Mouse (Mus musculus) ovary, postnatal 10 days (tissue): ENCODE data around the gene Hoxc5.

Experiments used
- DNase-seq: peaks from one replicate; pipeline ENCODE4 v3.0.0; 2022; ENCODE audit warnings: low spot score

The Hoxc5 gene

GRCm38 (mm10) chr15:103038701-103039480 lies 71.6 kb downstream of the Hoxc5 start:
- DNase-seq, result no peak

- DNase-seq, result no peak
These were observed 72.4 kb downstream of the Hoxc5 start for GRCm38 (mm10) chr15:103039609-103040008.

GRCm38 (mm10) chr15:103040601-103041000 lies 73.4 kb downstream of the Hoxc5 start:
- no peak for DNase-seq

- no peak for DNase-seq
These were observed 74.4 kb downstream of the Hoxc5 start for GRCm38 (mm10) chr15:103041613-103042012.

GRCm38 (mm10) chr15:103042209-103042608 lies 75.0 kb downstream of the Hoxc5 start:
- no peak for DNase-seq

- no peak for DNase-seq
These were observed 84.4 kb downstream of the Hoxc5 start for GRCm38 (mm10) chr15:103051670-103052069.

- DNase-seq, result no peak
These were observed 86.0 kb downstream of the Hoxc5 start for GRCm38 (mm10) chr15:103053210-103053609.

- DNase-seq, result no peak
These were observed 89.2 kb downstream of the Hoxc5 start for GRCm38 (mm10) chr15:103056396-103056795.

GRCm38 (mm10) chr15:103058715-103059114 lies 91.5 kb downstream of the Hoxc5 start:
- no peak for DNase-seq

- no peak for DNase-seq
These were observed 92.2 kb downstream of the Hoxc5 start for GRCm38 (mm10) chr15:103059393-103059992.

GRCm38 (mm10) chr15:103060021-103060340 lies 92.7 kb downstream of the Hoxc5 start:
- no peak for DNase-seq

- DNase-seq, result no peak
These were observed 93.3 kb downstream of the Hoxc5 start for GRCm38 (mm10) chr15:103060341-103061130.

- DNase-seq, result no peak
These were observed 94.0 kb downstream of the Hoxc5 start for GRCm38 (mm10) chr15:103061131-103061825.

- no peak for DNase-seq
These were observed 94.7 kb downstream of the Hoxc5 start for GRCm38 (mm10) chr15:103061988-103062387.

- DNase-seq, result no peak
These were observed 98.4 kb downstream of the Hoxc5 start for GRCm38 (mm10) chr15:103065642-103066041.
